Mouse (Mus musculus): ENCODE data around the gene Kcnc1.

Gene Kcnc1

GRCm38 (mm10) chr7:46473141-46473540 lies 76.8 kb downstream of the Kcnc1 start:
- DNase-seq (ENCODE audit: low spot score in 2 of 2), result no peak

GRCm38 (mm10) chr7:46475464-46475863 lies 79.2 kb downstream of the Kcnc1 start:
- DNase-seq (ENCODE audit: low spot score in 2 of 2), result no peak

GRCm38 (mm10) chr7:46477456-46477855 lies 81.2 kb downstream of the Kcnc1 start:
- no peak for DNase-seq (ENCODE audit: low spot score in 2 of 2)

GRCm38 (mm10) chr7:46479793-46480192 lies 83.5 kb downstream of the Kcnc1 start:
- DNase-seq (ENCODE audit: low spot score in 2 of 2), result no peak

GRCm38 (mm10) chr7:46482099-46482531 lies 85.8 kb downstream of the Kcnc1 start:
- no peak for DNase-seq (ENCODE audit: low spot score in 2 of 2)

GRCm38 (mm10) chr7:46483050-46483449 lies 86.8 kb downstream of the Kcnc1 start:
- DNase-seq (ENCODE audit: low spot score in 2 of 2), result no peak

GRCm38 (mm10) chr7:46484223-46484622 lies 87.9 kb downstream of the Kcnc1 start:
- no peak for DNase-seq (ENCODE audit: low spot score in 2 of 2)

GRCm38 (mm10) chr7:46486761-46487160 lies 90.5 kb downstream of the Kcnc1 start:
- DNase-seq (ENCODE audit: low spot score in 2 of 2), result no peak

- no peak for DNase-seq (ENCODE audit: low spot score in 2 of 2)
These were observed 91.1 kb downstream of the Kcnc1 start for GRCm38 (mm10) chr7:46487354-46487753.

Data from urinary bladder, postnatal 36 days (tissue).